Mouse (Mus musculus) thymus, adult 2 months (tissue): ENCODE results near the gene Agt.

Experiments used
- CTCF ChIP-seq: fragments of 200-500 bp; IDR thresholded peaks from 2 replicates; pipeline ENCODE4 v1.5.1; 2012; ENCODE audit warnings: mild to moderate bottlenecking, control low read depth, low read length, moderate library complexity, borderline replicate concordance; ENCODE audit not compliant: control insufficient read depth, poor library complexity, insufficient read depth; ENCODE audit errors: extremely low read depth
- POLR2A ChIP-seq: fragments of 200-500 bp; IDR thresholded peaks from 2 replicates; pipeline ENCODE4 v1.6.1; 2012; ENCODE audit warnings: mild to moderate bottlenecking, low read length, control low read depth, moderate library complexity; ENCODE audit not compliant: control insufficient read depth, poor library complexity, insufficient read depth; ENCODE audit errors: extremely low read depth

- TF ChIP-seq POLR2A = no peak
- TF ChIP-seq CTCF = no peak
Measured at GRCm38 (mm10) chr8:124546815-124547214, 22.7 kb downstream of the Agt start.
